Mouse (Mus musculus): ENCODE results near the gene Olfr56. TPM values are rescaled to one million over a fixed set of nuclear protein-coding genes. Genes with fewer than 3 reads are reported as not detected.
"Not testable (repeated sequence)": the region's sequence is repeated elsewhere in the genome, so short reads cannot be mapped to it uniquely, and the experiment has no call there.

Gene Olfr56
- total and polyA plus RNA-seq, 3 experiments, result 0.01 to 0.27 TPM; not detected in 1

DNA sequence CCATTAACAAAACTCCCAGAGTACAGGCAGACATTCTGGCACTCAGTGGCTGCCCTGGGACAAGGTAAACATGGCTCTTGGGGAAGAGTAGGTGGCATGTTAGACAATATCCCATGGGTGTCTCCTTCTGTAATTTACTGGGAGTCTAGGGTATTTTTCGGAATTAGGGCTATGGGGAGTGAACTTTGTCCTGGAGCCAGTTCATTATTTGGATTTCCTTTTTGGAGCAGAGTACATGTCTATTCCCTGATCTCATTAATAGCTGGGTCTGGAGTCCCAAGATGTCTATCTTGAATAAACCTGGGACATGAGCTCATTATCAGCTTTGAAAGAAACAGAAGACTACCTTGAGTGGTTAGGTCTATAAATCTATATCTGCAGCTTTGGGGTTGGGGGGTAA is 175.4 kb downstream of the Olfr56 start, which contains the start of gene Olfr1394:
Olfr1394 (plus strand) TSS at position 301 of the 400 bp plus-strand sequence.
- Histone ChIP-seq H3K4me3 (ENCODE audit: low read depth, low read length) (no peak within 1 kb of the TSS), H3K9me3 (replicated peaks) (no peaks in the 10 kb centered on the region), H3K27me3 (ENCODE audit: insufficient read depth, low read length) (peaks cover 8% of the 10 kb centered on the region), H3K36me3 (replicated peaks) (no peaks in the 10 kb centered on the region), H3K4me1 (ENCODE audit: insufficient read depth, low read depth, low read length) (no peaks in the 10 kb centered on the region)
- no peak for ATAC-seq (ENCODE audit: extremely low read depth, insufficient number of reproducible peaks, low FRiP score, poor library complexity, severe bottlenecking)
- DNase-seq (ENCODE audit: low spot score), result no peak
- TF ChIP-seq GATA2 (IDR thresholded peaks at IDR 0.05; ENCODE audit: borderline replicate concordance, low read depth, low read length), result no peak
- TF ChIP-seq CTCF (IDR thresholded peaks at IDR 0.05; ENCODE audit: low read depth, low read length), result no peak
- TF ChIP-seq POLR2AphosphoS5 (IDR thresholded peaks at IDR 0.05; ENCODE audit: insufficient replicate concordance, low read depth, low read length), result no peak
- no peak for TF ChIP-seq TAL1 (conservative IDR thresholded peaks at IDR 0.05; ENCODE audit: low read depth, low read length)
- TF ChIP-seq GATA1 (IDR thresholded peaks at IDR 0.05; ENCODE audit: borderline replicate concordance, low read length), result no peak

GRCm38 (mm10) chr11:49156821-49157814 is 178.4 kb downstream of the Olfr56 start:
- ATAC-seq (ENCODE audit: extremely low read depth, insufficient number of reproducible peaks, low FRiP score, poor library complexity, severe bottlenecking) (no peak), DNase-seq (ENCODE audit: low spot score) (no peak)
- no peak overlapping the region for H3K4me3 ChIP-seq (ENCODE audit: low read depth, low read length)
- peaks cover 12% of the 10 kb centered on the region for H3K27me3 ChIP-seq (ENCODE audit: insufficient read depth, low read length)
- H3K36me3 ChIP-seq (replicated peaks), result no peaks in the 10 kb centered on the region
- TF ChIP-seq GATA2 (IDR thresholded peaks at IDR 0.05; ENCODE audit: borderline replicate concordance, low read depth, low read length), result no peak
- TF ChIP-seq CTCF (IDR thresholded peaks at IDR 0.05; ENCODE audit: low read depth, low read length), result no peak
- no peak for TF ChIP-seq TAL1 (conservative IDR thresholded peaks at IDR 0.05; ENCODE audit: low read depth, low read length)
- TF ChIP-seq GATA1 (IDR thresholded peaks at IDR 0.05; ENCODE audit: borderline replicate concordance, low read length), result no peak
- TF ChIP-seq POLR2AphosphoS5 (IDR thresholded peaks at IDR 0.05; ENCODE audit: insufficient replicate concordance, low read depth, low read length), result no peak
- no peaks in the 10 kb centered on the region for H3K4me1 ChIP-seq (ENCODE audit: insufficient read depth, low read depth, low read length)
- no peaks in the 10 kb centered on the region for H3K9me3 ChIP-seq (replicated peaks)

- ATAC-seq (ENCODE audit: extremely low read depth, insufficient number of reproducible peaks, low FRiP score, poor library complexity, severe bottlenecking), result no peak
Observed at GRCm38 (mm10) chr11:49168839-49169611, 190.3 kb downstream of the Olfr56 start.

GRCm38 (mm10) chr11:49170576-49170975 is 191.9 kb downstream of the Olfr56 start:
- H3K4me3 ChIP-seq (ENCODE audit: low read depth, low read length), result no peak overlapping the region
- ATAC-seq (ENCODE audit: extremely low read depth, insufficient number of reproducible peaks, low FRiP score, poor library complexity, severe bottlenecking), result no peak
- peaks cover 4% of the 10 kb centered on the region for H3K27me3 ChIP-seq (ENCODE audit: insufficient read depth, low read length)

More at GRCm38 (mm10) chr11:49168839-49169611, 190.3 kb downstream of the Olfr56 start:
- H3K36me3 ChIP-seq (replicated peaks), result no peaks in the 10 kb centered on the region
- DNase-seq (ENCODE audit: low spot score), result no peak
- H3K4me1 ChIP-seq (ENCODE audit: insufficient read depth, low read depth, low read length), result no peaks in the 10 kb centered on the region
- peaks cover 8% of the 10 kb centered on the region for H3K9me3 ChIP-seq (replicated peaks)
- no peak overlapping the region for H3K4me3 ChIP-seq (ENCODE audit: low read depth, low read length)
- no peak for TF ChIP-seq TAL1 (conservative IDR thresholded peaks at IDR 0.05; ENCODE audit: low read depth, low read length)
- TF ChIP-seq GATA2 (IDR thresholded peaks at IDR 0.05; ENCODE audit: borderline replicate concordance, low read depth, low read length), result no peak
- TF ChIP-seq GATA1 (IDR thresholded peaks at IDR 0.05; ENCODE audit: borderline replicate concordance, low read length), result no peak
- TF ChIP-seq POLR2AphosphoS5 (IDR thresholded peaks at IDR 0.05; ENCODE audit: insufficient replicate concordance, low read depth, low read length), result no peak
- TF ChIP-seq CTCF (IDR thresholded peaks at IDR 0.05; ENCODE audit: low read depth, low read length), result no peak
- peaks cover 4% of the 10 kb centered on the region for H3K27me3 ChIP-seq (ENCODE audit: insufficient read depth, low read length)

DNA sequence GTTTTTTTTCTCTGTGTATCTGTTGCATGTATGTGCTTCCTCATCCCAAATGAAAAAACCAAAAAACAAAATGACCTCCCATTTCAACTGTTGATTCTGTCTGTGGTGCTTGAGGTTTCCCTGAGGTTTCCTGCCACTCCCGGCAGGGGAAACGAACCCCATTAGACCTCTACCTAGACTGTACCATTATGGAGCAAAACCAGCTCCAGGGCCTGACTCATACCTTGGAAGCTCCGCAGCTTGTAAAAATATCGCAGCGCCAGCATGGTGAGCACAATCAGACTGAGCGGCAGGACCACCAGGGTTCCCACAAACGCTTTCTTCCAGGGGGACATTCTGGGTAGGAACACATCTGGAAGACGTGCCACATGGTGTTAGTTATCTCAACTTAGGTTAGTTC is 196.7 kb downstream of the Olfr56 start:
- no peaks in the 10 kb centered on the region for H3K9me3 ChIP-seq (replicated peaks)
- TF ChIP-seq TAL1 (conservative IDR thresholded peaks at IDR 0.05; ENCODE audit: low read depth, low read length), result no peak
- no peak for TF ChIP-seq GATA1 (IDR thresholded peaks at IDR 0.05; ENCODE audit: borderline replicate concordance, low read length)
- TF ChIP-seq GATA2 (IDR thresholded peaks at IDR 0.05; ENCODE audit: borderline replicate concordance, low read depth, low read length), result no peak
- no peak for TF ChIP-seq POLR2AphosphoS5 (IDR thresholded peaks at IDR 0.05; ENCODE audit: insufficient replicate concordance, low read depth, low read length)
- no peak for TF ChIP-seq CTCF (IDR thresholded peaks at IDR 0.05; ENCODE audit: low read depth, low read length)
- no peaks in the 10 kb centered on the region for H3K36me3 ChIP-seq (replicated peaks)
- H3K27me3 ChIP-seq (ENCODE audit: insufficient read depth, low read length), result peaks cover 7% of the 10 kb centered on the region
- ATAC-seq (ENCODE audit: extremely low read depth, insufficient number of reproducible peaks, low FRiP score, poor library complexity, severe bottlenecking), result no peak
- no peaks in the 10 kb centered on the region for H3K4me1 ChIP-seq (ENCODE audit: insufficient read depth, low read depth, low read length)
- DNase-seq (ENCODE audit: low spot score), result no peak
- H3K4me3 ChIP-seq (ENCODE audit: low read depth, low read length), result no peak overlapping the region

More at GRCm38 (mm10) chr11:49170576-49170975, 191.9 kb downstream of the Olfr56 start:
- no peak for DNase-seq (ENCODE audit: low spot score)
- no peak for TF ChIP-seq POLR2AphosphoS5 (IDR thresholded peaks at IDR 0.05; ENCODE audit: insufficient replicate concordance, low read depth, low read length)
- TF ChIP-seq TAL1 (conservative IDR thresholded peaks at IDR 0.05; ENCODE audit: low read depth, low read length), result no peak
- no peak for TF ChIP-seq GATA1 (IDR thresholded peaks at IDR 0.05; ENCODE audit: borderline replicate concordance, low read length)
- TF ChIP-seq CTCF (IDR thresholded peaks at IDR 0.05; ENCODE audit: low read depth, low read length), result no peak
- no peak for TF ChIP-seq GATA2 (IDR thresholded peaks at IDR 0.05; ENCODE audit: borderline replicate concordance, low read depth, low read length)
- Histone ChIP-seq H3K4me1 (ENCODE audit: insufficient read depth, low read depth, low read length) (no peaks in the 10 kb centered on the region), H3K9me3 (replicated peaks) (peaks cover 8% of the 10 kb centered on the region), H3K36me3 (replicated peaks) (no peaks in the 10 kb centered on the region)

DNA sequence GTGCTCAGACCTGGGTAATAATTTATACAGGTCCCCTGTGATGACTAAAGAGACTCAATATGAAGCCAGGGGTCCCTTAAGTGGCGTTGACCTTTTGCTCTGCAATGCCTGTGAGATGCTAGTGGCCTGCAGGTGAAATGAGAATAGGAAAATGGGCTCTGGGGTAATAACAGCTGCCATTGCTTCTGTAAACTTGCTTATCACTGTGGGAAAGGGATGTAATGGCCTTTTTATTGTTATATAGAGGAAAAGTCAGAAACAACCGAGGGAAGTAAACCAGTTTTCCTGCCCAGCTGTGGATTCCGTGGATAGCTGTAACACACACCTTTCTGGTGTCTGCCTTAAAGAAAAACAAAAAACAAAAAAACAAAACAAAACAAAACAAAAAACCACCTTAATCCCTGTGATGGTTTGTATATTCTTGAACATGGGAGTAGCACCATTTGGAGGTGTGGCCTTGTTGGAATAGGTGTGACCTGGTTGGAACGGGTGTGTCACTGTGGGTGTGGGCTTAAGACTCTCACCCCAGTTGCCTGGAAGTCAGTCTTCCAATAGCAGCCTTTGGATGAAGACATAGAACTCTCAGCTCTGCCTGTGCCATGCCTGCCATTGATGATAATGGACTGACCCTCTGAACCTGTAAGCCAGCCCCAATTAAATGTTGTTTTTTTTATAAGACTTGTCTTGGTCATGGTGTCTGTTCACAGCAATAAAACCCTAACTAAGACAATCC is 197.5 kb downstream of the Olfr56 start:
- DNase-seq (ENCODE audit: low spot score); ATAC-seq (ENCODE audit: extremely low read depth, insufficient number of reproducible peaks, low FRiP score, poor library complexity, severe bottlenecking); H3K4me1 ChIP-seq (ENCODE audit: insufficient read depth, low read depth, low read length); H3K36me3 ChIP-seq (replicated peaks); H3K9me3 ChIP-seq (replicated peaks); H3K4me3 ChIP-seq (ENCODE audit: low read depth, low read length): not testable (repeated sequence)
- peaks cover 11% of the 10 kb centered on the region for H3K27me3 ChIP-seq (ENCODE audit: insufficient read depth, low read length)
